Mouse (Mus musculus) kidney, adult 2 months (tissue): ENCODE measurements around the gene Ccin.

Experiments
- CTCF ChIP-seq: fragments of 200-500 bp; conservative IDR thresholded peaks from 2 replicates; pipeline ENCODE4 v1.5.1; 2011; ENCODE audit warnings: low read depth, mild to moderate bottlenecking, control low read depth, low read length, moderate library complexity, mixed read lengths; ENCODE audit not compliant: insufficient read depth, insufficient read length
- POLR2A ChIP-seq: fragments of 200-500 bp; IDR thresholded peaks from one replicate; pipeline ENCODE4 v1.6.1; 2011; ENCODE audit warnings: low read depth, low read length, control low read depth

- TF ChIP-seq CTCF (no peak), POLR2A (no peak)
These were observed 17.3 kb upstream of the Ccin start for GRCm38 (mm10) chr4:43965856-43966535.
